Mouse (Mus musculus) heart, postnatal 0 days (tissue): Measurements from ENCODE around the gene Fam210b. TPM values are rescaled to one million over a fixed set of nuclear protein-coding genes. Genes with fewer than 3 reads are reported as not detected.

Experiments
- ATAC-seq: fragments of 200-750 bp; cut with Nextera tagmentation; 2 replicates; pipeline ENCODE4 v1.8.0; 2017; ENCODE audit warnings: low read depth, moderate number of reproducible peaks, moderate library complexity; ENCODE audit not compliant: insufficient read depth
- DNase-seq: peaks from one replicate; pipeline ENCODE4 v3.0.0-alpha.2; 2016; ENCODE audit warnings: low spot score
- H3K27ac ChIP-seq: fragments of 300-500 bp; sonication (generic); 2 replicates; pipeline ENCODE4 v1.5.1; 2014; ENCODE audit warnings: low read depth, mild to moderate bottlenecking
- H3K27me3 ChIP-seq: fragments of 300-500 bp; sonication (generic); 2 replicates; pipeline ENCODE4 v1.6.1; 2014; ENCODE audit warnings: low read length, mixed read lengths; ENCODE audit not compliant: control insufficient read depth, insufficient read depth
- H3K36me3 ChIP-seq: fragments of 300-500 bp; sonication (generic); replicated peaks from 2 replicates; pipeline ENCODE4 v1.6.1; 2014; ENCODE audit warnings: low read length, mixed read lengths; ENCODE audit not compliant: control insufficient read depth, insufficient read depth
- H3K4me1 ChIP-seq: fragments of 300-500 bp; sonication (generic); 2 replicates; pipeline ENCODE4 v1.6.1; 2014; ENCODE audit warnings: antibody characterized with exemption; ENCODE audit not compliant: control insufficient read depth, insufficient read depth
- H3K4me2 ChIP-seq: fragments of 300-500 bp; sonication (generic); 2 replicates; pipeline ENCODE4 v1.6.1; 2014; ENCODE audit warnings: low read depth, mild to moderate bottlenecking, low read length, moderate library complexity
- H3K4me3 ChIP-seq: fragments of 300-500 bp; sonication (generic); 2 replicates; pipeline ENCODE4 v1.5.1; 2014; ENCODE audit warnings: low read depth, low read length
- H3K9ac ChIP-seq: fragments of 300-500 bp; sonication (generic); replicated peaks from 2 replicates; pipeline ENCODE4 v1.6.1; 2014; ENCODE audit warnings: low read depth, low read length, mixed read lengths
- H3K9me3 ChIP-seq: fragments of 300-500 bp; sonication (generic); replicated peaks from 2 replicates; pipeline ENCODE4 v1.6.1; 2016; ENCODE audit warnings: low read length; ENCODE audit not compliant: control insufficient read depth
- CTCF ChIP-seq: IDR thresholded peaks from 2 replicates; pipeline ENCODE4 v1.5.1; 2016; ENCODE audit warnings: antibody characterized with exemption, control low read depth, low read depth
- EP300 ChIP-seq: IDR thresholded peaks from 2 replicates; pipeline ENCODE4 v1.6.1; 2016; ENCODE audit warnings: antibody characterized with exemption, low read depth
- WGBS: fragments of 180-500 bp; shearing (Covaris S2); extraction: QIAGEN DNeasy Blood & Tissue Kit; methylation state at CpG from one replicate; pipeline ENCODE4 v1.1.7; 2014; 5-methylcytosine and 5-hydroxymethylcytosine counted together
- polyA plus RNA-seq: library from polyadenylated mRNA; unstranded; fragments of >200 nt; fragmentation: Nextera tagmentation; extraction: Ambion mirVana; gene quantifications from 2 replicates; pipeline ENCODE4 v1.2.1, GENCODE M21; 2015
- total RNA-seq: library from RNA; depleted of rRNA; stranded (reverse); fragments of >200 nt; gene quantifications from 2 replicates; pipeline ENCODE4 v1.2.3, GENCODE M21; 2014; ENCODE audit warnings: low replicate concordance; rRNA removed

The Fam210b gene
- total and polyA plus RNA-seq, 2 experiments from 2014 or later = 3.3 to 9.4 TPM

- ATAC-seq (no peak), DNase-seq (no peak)
- no peaks in the 10 kb centered on the region for H3K27me3 ChIP-seq
- no peak overlapping the region for H3K4me2 ChIP-seq
- no peaks in the 10 kb centered on the region for H3K4me1 ChIP-seq
- no peak overlapping the region for H3K4me3 ChIP-seq
- H3K36me3 ChIP-seq = no peaks in the 10 kb centered on the region
- 45% methylated on average over 3 of the region's 3 CpGs for WGBS
- no peak overlapping the region for H3K27ac ChIP-seq
- no peaks in the 10 kb centered on the region for H3K9me3 ChIP-seq
- H3K9ac ChIP-seq = no peak overlapping the region
- TF ChIP-seq CTCF = no peak
- TF ChIP-seq EP300 = no peak
Observed at GRCm38 (mm10) chr2:172405011-172405410, 59.6 kb downstream of the Fam210b start.

Other genes starting within 250 kb of the Fam210b start
- gene Mc3r, start 97.1 kb upstream of the Fam210b start, total RNA-seq = not detected in 2 replicates
- gene Mc3r, start 97.1 kb upstream of the Fam210b start, polyA plus RNA-seq = not detected in 2 replicates
- 36.6 and 54.8 TPM in 2 replicates for gene Aurka, start 25.0 kb downstream of the Fam210b start, total RNA-seq
- gene Aurka, start 25.0 kb downstream of the Fam210b start, polyA plus RNA-seq = 23.9 and 25.5 TPM in 2 replicates
- 24.0 and 39.0 TPM in 2 replicates for gene Cstf1, start 25.1 kb downstream of the Fam210b start, total RNA-seq
- gene Cstf1, start 25.1 kb downstream of the Fam210b start, polyA plus RNA-seq = 18.9 and 20.3 TPM in 2 replicates
- gene Cass4, start 48.2 kb downstream of the Fam210b start, total RNA-seq = 0.19 and 1.1 TPM in 2 replicates
- 0.16 and 0.20 TPM in 2 replicates for gene Cass4, start 48.2 kb downstream of the Fam210b start, polyA plus RNA-seq
- 34.0 and 49.7 TPM in 2 replicates for gene Rtf2, start 95.0 kb downstream of the Fam210b start, total RNA-seq
- gene Rtf2, start 95.0 kb downstream of the Fam210b start, polyA plus RNA-seq = 45.1 and 45.9 TPM in 2 replicates
- gene Gcnt7, start 113.0 kb downstream of the Fam210b start, total RNA-seq = not detected in 2 replicates
- gene Gcnt7, start 113.0 kb downstream of the Fam210b start, polyA plus RNA-seq = 0.25 and 0.40 TPM in 2 replicates
- 0.54 TPM in 1 of 2 replicates, not detected in the other for gene Fam209, start 127.0 kb downstream of the Fam210b start, total RNA-seq
- gene Fam209, start 127.0 kb downstream of the Fam210b start, polyA plus RNA-seq = not detected in 2 replicates
- not detected in 2 replicates for gene Tfap2c, start 204.0 kb downstream of the Fam210b start, total RNA-seq
- gene Tfap2c, start 204.0 kb downstream of the Fam210b start, polyA plus RNA-seq = not detected in 2 replicates